14 mouse cellular contexts compared by ENCODE assay signal in genomic region chr1:138123866-138124265, GRCm38 (mm10). TPM values are rescaled to one million over a fixed set of nuclear protein-coding genes. Genes with fewer than 3 reads are reported as not detected.
DNase-seq lines count a peak whose midpoint lies in the region; ATAC-seq and TF ChIP-seq lines count a peak whose summit lies in the region.
"Had no signal": no experiment of that assay in that cellular context is flagged by ENCODE, and none has a peak within 500 bp of the region (broad histone marks: within the 10 kb centered on the region; RNA-seq: fewer than 3 reads in every experiment).

No protein-coding gene starts in this region.

- ATAC-seq in heart, postnatal 0 days (ENCODE audit: insufficient read depth, low read depth) = no peak
- no peak for ATAC-seq in midbrain, postnatal 0 days (ENCODE audit: low FRiP score)
- ATAC-seq in midbrain, embryonic 15.5 days (replicated peaks) = no peak
- ATAC-seq: activated CD4-positive, CD25-positive, alpha-beta regulatory T cell, adult 4 months had no signal

- TF ChIP-seq CTCF in heart, postnatal 0 days (IDR thresholded peaks at IDR 0.05; ENCODE audit: low read depth) = peak; percentile 24; the same call in 1 of the 2 replicates
- peak; percentile 25; the same call in 1 of the 2 replicates for TF ChIP-seq CTCF in midbrain, postnatal 0 days (IDR thresholded peaks at IDR 0.05)

- no peak for DNase-seq in heart, postnatal 0 days (ENCODE audit: low spot score)
- no peak for DNase-seq in heart, adult 8-10 months (ENCODE audit: low spot score)
- peak; percentile 12 for DNase-seq in midbrain, postnatal 0 days (ENCODE audit: low spot score)
- peak; percentile 48 for DNase-seq in T-cell, adult 2 months (ENCODE audit: low spot score)
- peak; percentile 78 for DNase-seq in naive thymus-derived CD4-positive, alpha-beta T cell, adult 2 months (ENCODE audit: low read depth)
- DNase-seq in urinary bladder, adult 2 months (ENCODE audit: low spot score) = no peak
- no peak for DNase-seq in neural tube, embryonic 10.5 days (ENCODE audit: extremely low spot score, low spot score)
- DNase-seq: gastrocnemius, postnatal 14 days had no signal

- no peak overlapping the region for H3K4me2 ChIP-seq in heart, postnatal 0 days (ENCODE audit: low read depth, low read length)
- no peak overlapping the region for H3K4me2 ChIP-seq in midbrain, postnatal 0 days (ENCODE audit: low read depth, low read length, poor library complexity, severe bottlenecking)
- H3K4me2 ChIP-seq in midbrain, embryonic 15.5 days = no peak overlapping the region
- H3K4me2 ChIP-seq: embryonic facial prominence, embryonic 13.5 days; liver, embryonic 15.5 days; neural tube, embryonic 13.5 days; stomach, embryonic 15.5 days had no signal

- H3K27ac ChIP-seq in heart, postnatal 0 days (ENCODE audit: low read depth) = no peak overlapping the region
- H3K27ac ChIP-seq in midbrain, postnatal 0 days (ENCODE audit: low read depth, low read length) = no peak overlapping the region
- no peak overlapping the region for H3K27ac ChIP-seq in midbrain, embryonic 15.5 days
- H3K27ac ChIP-seq: embryonic facial prominence, embryonic 13.5 days; liver, embryonic 15.5 days; neural tube, embryonic 13.5 days; stomach, embryonic 15.5 days had no signal

- H3K9ac ChIP-seq in heart, postnatal 0 days (replicated peaks; ENCODE audit: low read depth, low read length) = no peak overlapping the region
- H3K9ac ChIP-seq in midbrain, postnatal 0 days (replicated peaks; ENCODE audit: low read length, poor library complexity, severe bottlenecking) = no peak overlapping the region
- no peak overlapping the region for H3K9ac ChIP-seq in midbrain, embryonic 15.5 days
- H3K9ac ChIP-seq: embryonic facial prominence, embryonic 13.5 days; liver, embryonic 15.5 days; neural tube, embryonic 13.5 days; stomach, embryonic 15.5 days had no signal

- no peaks in the 10 kb centered on the region for H3K27me3 ChIP-seq in heart, postnatal 0 days (ENCODE audit: control insufficient read depth, insufficient read depth, low read length)
- no peaks in the 10 kb centered on the region for H3K27me3 ChIP-seq in midbrain, postnatal 0 days (ENCODE audit: insufficient read depth, low read length)
- no peaks in the 10 kb centered on the region for H3K27me3 ChIP-seq in midbrain, embryonic 15.5 days (replicated peaks)
- H3K27me3 ChIP-seq: embryonic facial prominence, embryonic 13.5 days; liver, embryonic 15.5 days; neural tube, embryonic 13.5 days; stomach, embryonic 15.5 days had no signal

- no peaks in the 10 kb centered on the region for H3K4me1 ChIP-seq in heart, postnatal 0 days (ENCODE audit: control insufficient read depth, insufficient read depth)
- no peaks in the 10 kb centered on the region for H3K4me1 ChIP-seq in midbrain, postnatal 0 days (ENCODE audit: insufficient read depth, low read length)
- no peaks in the 10 kb centered on the region for H3K4me1 ChIP-seq in midbrain, embryonic 15.5 days
- H3K4me1 ChIP-seq: embryonic facial prominence, embryonic 13.5 days; liver, embryonic 15.5 days; neural tube, embryonic 13.5 days; stomach, embryonic 15.5 days had no signal

- no peak for TF ChIP-seq EP300 in heart, postnatal 0 days (IDR thresholded peaks at IDR 0.05; ENCODE audit: low read depth)

- WGBS in heart, postnatal 0 days = 38% methylated on average over 3 of the region's 3 CpGs
- WGBS in midbrain, postnatal 0 days = 44% methylated on average over 3 of the region's 3 CpGs
- WGBS in midbrain, embryonic 15.5 days = 38% methylated on average over 3 of the region's 3 CpGs

- no peaks in the 10 kb centered on the region for H3K9me3 ChIP-seq in heart, postnatal 0 days (replicated peaks; ENCODE audit: control insufficient read depth, low read length)
- H3K9me3 ChIP-seq in midbrain, postnatal 0 days (ENCODE audit: low read length) = no peaks in the 10 kb centered on the region
- H3K9me3 ChIP-seq in midbrain, embryonic 15.5 days = no peaks in the 10 kb centered on the region
- H3K9me3 ChIP-seq: embryonic facial prominence, embryonic 13.5 days; liver, embryonic 15.5 days; neural tube, embryonic 13.5 days; stomach, embryonic 15.5 days had no signal

- no peaks in the 10 kb centered on the region for H3K36me3 ChIP-seq in heart, postnatal 0 days (replicated peaks; ENCODE audit: control insufficient read depth, insufficient read depth, low read length)
- no peaks in the 10 kb centered on the region for H3K36me3 ChIP-seq in midbrain, postnatal 0 days (ENCODE audit: insufficient read depth, low read length)
- no peaks in the 10 kb centered on the region for H3K36me3 ChIP-seq in midbrain, embryonic 15.5 days (replicated peaks)
- H3K36me3 ChIP-seq: embryonic facial prominence, embryonic 13.5 days; liver, embryonic 15.5 days; neural tube, embryonic 13.5 days; stomach, embryonic 15.5 days had no signal

- H3K4me3 ChIP-seq in heart, postnatal 0 days (ENCODE audit: low read depth, low read length) = no peak overlapping the region
- no peak overlapping the region for H3K4me3 ChIP-seq in midbrain, postnatal 0 days (ENCODE audit: low read depth, low read length)
- H3K4me3 ChIP-seq in midbrain, embryonic 15.5 days = no peak overlapping the region
- H3K4me3 ChIP-seq: embryonic facial prominence, embryonic 13.5 days; liver, embryonic 15.5 days; neural tube, embryonic 13.5 days; stomach, embryonic 15.5 days had no signal

RNA-seq across cellular contexts. Expression of gene Ptprc, which starts 51.6 kb away (rescaled TPM):
- 2.3 and 11.1 TPM in 2 replicates for total RNA-seq in heart, postnatal 0 days (2014; rRNA removed; ENCODE audit: low replicate concordance)
- polyA plus RNA-seq in heart, postnatal 0 days (2015; fragmentation: Nextera tagmentation; extraction: Ambion mirVana) = 1.2 and 1.7 TPM in 2 replicates
- total RNA-seq in heart, adult 8-10 months (2022) = 1 to 10 TPM; 3.2 to 8.7 (median 3.7) TPM
- 1.9 and 4.1 TPM in 2 replicates for total RNA-seq in midbrain, postnatal 0 days (2014; rRNA removed)
- 0.77 and 0.90 TPM in 2 replicates for polyA plus RNA-seq in midbrain, postnatal 0 days (2015; fragmentation: Nextera tagmentation; extraction: Ambion mirVana)
- polyA plus RNA-seq in midbrain, embryonic 15.5 days (2015; fragmentation: Nextera tagmentation; extraction: Ambion mirVana) = 1.1 and 1.2 TPM in 2 replicates
- polyA plus RNA-seq in urinary bladder, adult 2 months (2012; rRNA removed) = 11.8 and 12.3 TPM in 2 replicates

Comparison
In these comparisons a context has a peak if more than half of its experiments do, and no peak if none do; other contexts are left out.
1. DNase-seq: peak in midbrain, postnatal 0 days (single experiment), T-cell, adult 2 months (single experiment) and naive thymus-derived CD4-positive, alpha-beta T cell, adult 2 months (single experiment); none in heart, postnatal 0 days (single experiment), heart, adult 8-10 months (single experiment), urinary bladder, adult 2 months (single experiment) and neural tube, embryonic 10.5 days (single experiment).